Mouse (Mus musculus) inflammation-experienced regulatory T-cells, adult 6 months (primary cell): ENCODE measurements around the gene Gm3435. TPM values are rescaled to one million over a fixed set of nuclear protein-coding genes. Genes with fewer than 3 reads are reported as not detected.
"Not testable (repeated sequence)": the region's sequence is repeated elsewhere in the genome, so short reads cannot be mapped to it uniquely, and the experiment has no call there.

Experiments used
- ATAC-seq: one replicate; pipeline ENCODE4 v1.8.0; 2017
- polyA plus RNA-seq, 3 experiments: library from polyadenylated mRNA; unstranded; fragments of 100-300 nt; shearing (Covaris generic); gene quantifications; one replicate each; pipeline ENCODE4 v1.2.1; 2017

Gm3435 gene
- polyA plus RNA-seq, 3 experiments from 2014 or later, result 5.0 to 12.9 (median 8.2) TPM

- ATAC-seq, result peak; percentile 93
Measured at GRCm38 (mm10) chr17:15041175-15041729, 31.3 kb downstream of the Gm3435 start, which contains the start of the genes Ermard, Tcte3 and Gm3448. Gene Ermard (plus strand): TSS chr17:15041208. Gene Tcte3 (minus strand): TSS chr17:15041488. Gene Gm3448 (minus strand): TSS chr17:15041537.

GRCm38 (mm10) chr17:15050338-15050737, 40.4 kb downstream of the Gm3435 start:
- ATAC-seq, result not testable (repeated sequence)

GRCm38 (mm10) chr17:15052766-15053165, 42.8 kb downstream of the Gm3435 start:
- not testable (repeated sequence) for ATAC-seq

GRCm38 (mm10) chr17:15053183-15053828, 43.3 kb downstream of the Gm3435 start:
- ATAC-seq, result not testable (repeated sequence)

- not testable (repeated sequence) for ATAC-seq
Measured at GRCm38 (mm10) chr17:15053829-15054200, 43.8 kb downstream of the Gm3435 start.

- ATAC-seq, result no peak
Measured at GRCm38 (mm10) chr17:15055925-15056324, 45.9 kb downstream of the Gm3435 start.

- no peak for ATAC-seq
Measured at GRCm38 (mm10) chr17:15058161-15058591, 48.2 kb downstream of the Gm3435 start.

- ATAC-seq, result no peak
Measured at GRCm38 (mm10) chr17:15059646-15060045, 49.7 kb downstream of the Gm3435 start.

- ATAC-seq, result no peak
Measured at GRCm38 (mm10) chr17:15060356-15060755, 50.4 kb downstream of the Gm3435 start.

- ATAC-seq, result no peak
Measured at GRCm38 (mm10) chr17:15065391-15066024, 55.5 kb downstream of the Gm3435 start.

GRCm38 (mm10) chr17:15066066-15066465, 56.1 kb downstream of the Gm3435 start:
- no peak for ATAC-seq

- no peak for ATAC-seq
Measured at GRCm38 (mm10) chr17:15066911-15067310, 56.9 kb downstream of the Gm3435 start.

- ATAC-seq, result no peak
Measured at GRCm38 (mm10) chr17:15068040-15068792, 58.2 kb downstream of the Gm3435 start.

GRCm38 (mm10) chr17:15069124-15069523, 59.1 kb downstream of the Gm3435 start:
- no peak for ATAC-seq

Other genes starting within 250 kb of the Gm3435 start
- gene Wdr27, start 67.0 kb upstream of the Gm3435 start, polyA plus RNA-seq, result under 1 TPM in 2 of 3 experiments, not detected in 1; 0.72 to 0.99 TPM
- gene 1600012H06Rik, start 67.0 kb upstream of the Gm3435 start, polyA plus RNA-seq, result 10 to 100 TPM; 15.3 to 22.6 (median 20.1) TPM
- 10 to 100 TPM in 1 of 3 experiments, 1 to 10 TPM in 2; 8.9 to 13.4 (median 9.3) TPM for gene Phf10, start 48.9 kb upstream of the Gm3435 start, polyA plus RNA-seq
- 10 to 100 TPM; 41.8 to 63.4 (median 58.7) TPM for gene 9030025P20Rik, start 31.7 kb upstream of the Gm3435 start, polyA plus RNA-seq
- 1 to 10 TPM in 2 of 3 experiments, not detected in 1; 1.8 to 2.0 TPM for gene Gm3417, start 31.4 kb upstream of the Gm3435 start, polyA plus RNA-seq
- 100 to 1,000 TPM in 2 of 3 experiments, 10 to 100 TPM in 1; 86.6 to 207 (median 188) TPM for gene Ermard, start 31.0 kb downstream of the Gm3435 start, polyA plus RNA-seq
- gene Tcte3, start 31.3 kb downstream of the Gm3435 start, polyA plus RNA-seq, result 1 to 10 TPM; 1.2 to 5.4 (median 5.1) TPM
- 1 to 10 TPM in 2 of 3 experiments, under 1 TPM in 1; 0.72 to 3.6 (median 3.2) TPM for gene Gm3448, start 31.4 kb downstream of the Gm3435 start, polyA plus RNA-seq